16 mouse cellular contexts compared by ENCODE assay signal in the genomic region with DNA sequence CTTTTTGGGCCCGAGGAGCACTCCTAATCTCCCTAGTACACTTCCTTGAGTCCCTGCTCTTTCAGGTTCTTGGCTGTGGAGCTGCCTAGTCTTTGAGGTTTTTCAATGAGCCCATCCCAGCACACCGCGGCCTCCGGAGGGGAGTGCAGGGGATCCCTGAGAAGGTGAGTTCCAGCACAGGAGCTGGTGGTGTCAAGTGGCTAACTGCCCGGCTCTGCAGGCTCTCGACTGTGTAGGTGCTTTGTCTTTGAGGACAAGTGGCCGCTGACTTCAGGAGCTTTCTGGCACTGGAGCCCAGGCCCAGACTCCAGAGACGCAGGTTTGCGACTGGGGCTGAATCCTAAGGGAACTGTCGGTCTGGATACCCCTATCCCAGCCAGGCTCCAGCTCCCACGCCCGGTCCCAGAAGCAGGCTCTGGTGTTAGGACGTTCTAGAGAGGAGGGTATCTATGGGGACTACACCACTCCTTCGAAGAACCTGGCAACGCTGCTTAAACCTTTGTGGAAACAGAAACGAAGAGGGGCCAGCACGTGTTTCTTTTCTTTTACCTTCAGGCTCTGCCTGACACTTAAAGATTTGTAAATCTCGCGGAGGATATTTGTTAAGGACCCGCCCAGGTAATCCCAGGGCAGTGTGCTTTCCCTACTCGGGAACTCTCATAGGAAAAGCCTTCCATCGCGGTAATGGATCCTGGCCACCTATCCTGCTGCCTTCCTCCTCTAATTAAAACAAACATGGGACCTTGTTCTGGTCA. TPM values are rescaled to one million over a fixed set of nuclear protein-coding genes. Genes with fewer than 3 reads are reported as not detected.
A peak's percentile ranks its signal among the peaks of the same experiment; 100 is the strongest.
DNase-seq lines count a peak whose midpoint lies in the region; ATAC-seq and TF ChIP-seq lines count a peak whose summit lies in the region.
"Had no signal": no experiment of that assay in that cellular context is flagged by ENCODE, and none has a peak within 500 bp of the region (broad histone marks: within the 10 kb centered on the region; RNA-seq: fewer than 3 reads in every experiment).

No protein-coding gene starts in this region.

- no peak for ATAC-seq in forebrain, embryonic 11.5 days (replicated peaks; ENCODE audit: low FRiP score)
- no peak for ATAC-seq in forebrain, embryonic 16.5 days
- no peak for ATAC-seq in kidney, postnatal 0 days (replicated peaks; ENCODE audit: low FRiP score, low read depth)
- no peak for ATAC-seq in limb, embryonic 14.5 days (ENCODE audit: low FRiP score, low read depth)
- ATAC-seq in CD4-positive, CD25-positive, alpha-beta regulatory T cell, adult 4 months, result no peak

- no peak for TF ChIP-seq CTCF in kidney, postnatal 0 days (IDR thresholded peaks at IDR 0.05; ENCODE audit: low read depth)

- TF ChIP-seq POLR2A in limb, embryonic 14.5 days (IDR thresholded peaks at IDR 0.05; ENCODE audit: borderline replicate concordance, extremely low read depth, insufficient read depth, insufficient read length), result no peak

- no peak overlapping the region for H3K9ac ChIP-seq in forebrain, embryonic 11.5 days (ENCODE audit: low read length)
- H3K9ac ChIP-seq in forebrain, embryonic 16.5 days (replicated peaks; ENCODE audit: low read depth, low read length), result no peak overlapping the region
- no peak overlapping the region for H3K9ac ChIP-seq in kidney, postnatal 0 days (ENCODE audit: low read depth, low read length)
- H3K9ac ChIP-seq in limb, embryonic 14.5 days (ENCODE audit: low read depth, low read length, severe bottlenecking), result no peak overlapping the region
- H3K9ac ChIP-seq: heart, embryonic 15.5 days had no signal

- peaks cover 60% of the 10 kb centered on the region for H3K27me3 ChIP-seq in forebrain, embryonic 11.5 days (ENCODE audit: control insufficient read depth, insufficient read depth, low read length)
- H3K27me3 ChIP-seq in forebrain, embryonic 16.5 days (replicated peaks; ENCODE audit: control insufficient read depth, insufficient read depth, low read length), result peaks cover 79% of the 10 kb centered on the region
- peaks cover 59% of the 10 kb centered on the region for H3K27me3 ChIP-seq in kidney, postnatal 0 days (ENCODE audit: insufficient read depth, low read length)
- H3K27me3 ChIP-seq in limb, embryonic 14.5 days (ENCODE audit: control insufficient read depth, insufficient read depth, low read length), result peaks cover 76% of the 10 kb centered on the region

- 1% methylated on average over 23 of the region's 23 CpGs for WGBS in forebrain, embryonic 11.5 days
- under 1% methylated on average over 23 of the region's 23 CpGs for WGBS in forebrain, embryonic 16.5 days
- 2% methylated on average over 23 of the region's 23 CpGs for WGBS in kidney, postnatal 0 days
- WGBS in limb, embryonic 14.5 days, result 1% methylated on average over 22 of the region's 23 CpGs

- no peak overlapping the region for H3K27ac ChIP-seq in forebrain, embryonic 11.5 days (ENCODE audit: low read depth, low read length)
- H3K27ac ChIP-seq in forebrain, embryonic 16.5 days (ENCODE audit: low read length), result no peak overlapping the region
- H3K27ac ChIP-seq in kidney, postnatal 0 days, result no peak overlapping the region
- no peak overlapping the region for H3K27ac ChIP-seq in limb, embryonic 14.5 days (replicated peaks; ENCODE audit: low read depth, low read length)
- H3K27ac ChIP-seq: heart, embryonic 15.5 days; left cerebral cortex, adult 2 months had no signal

- no peak for DNase-seq in forebrain, embryonic 11.5 days (ENCODE audit: low spot score)
- DNase-seq in kidney, postnatal 0 days (ENCODE audit: low spot score), result no peak
- no peak for DNase-seq in kidney, adult 9 months
- peak; percentile 34 for DNase-seq in ZHBTc4 (ENCODE audit: low read depth, low spot score)
- DNase-seq in limb, embryonic 14.5 days (ENCODE audit: low spot score), result no peak
- no peak for DNase-seq in cerebellum, postnatal 25 days
- DNase-seq: adrenal gland, postnatal 10 days; B cell, adult 2 months; kidney, postnatal 14 days had no signal

- H3K9me3 ChIP-seq in forebrain, embryonic 11.5 days (ENCODE audit: control insufficient read depth, low read length), result no peaks in the 10 kb centered on the region
- H3K9me3 ChIP-seq in forebrain, embryonic 16.5 days (ENCODE audit: control insufficient read depth, low read length), result no peaks in the 10 kb centered on the region
- H3K9me3 ChIP-seq in kidney, postnatal 0 days (replicated peaks; ENCODE audit: low read length), result no peaks in the 10 kb centered on the region
- H3K9me3 ChIP-seq in limb, embryonic 14.5 days (ENCODE audit: control insufficient read depth, low read length), result no peaks in the 10 kb centered on the region
- H3K9me3 ChIP-seq: heart, embryonic 15.5 days had no signal

- H3K4me1 ChIP-seq in forebrain, embryonic 11.5 days (replicated peaks; ENCODE audit: control insufficient read depth, insufficient read depth, low read length), result peaks cover 5% of the 10 kb centered on the region; the same call in 1 of the 2 replicates
- H3K4me1 ChIP-seq in forebrain, embryonic 16.5 days (replicated peaks; ENCODE audit: control insufficient read depth, insufficient read depth, low read length), result peaks cover 11% of the 10 kb centered on the region
- peaks cover 8% of the 10 kb centered on the region; the same call in 1 of the 2 replicates for H3K4me1 ChIP-seq in kidney, postnatal 0 days (replicated peaks; ENCODE audit: insufficient read depth, low read length)
- peaks cover 9% of the 10 kb centered on the region for H3K4me1 ChIP-seq in limb, embryonic 14.5 days (ENCODE audit: control insufficient read depth, insufficient read depth, low read length)

- no peak overlapping the region for H3K4me2 ChIP-seq in forebrain, embryonic 11.5 days (ENCODE audit: low read depth, low read length, severe bottlenecking)
- no peak overlapping the region for H3K4me2 ChIP-seq in forebrain, embryonic 16.5 days (ENCODE audit: low read length)
- no peak overlapping the region for H3K4me2 ChIP-seq in kidney, postnatal 0 days (ENCODE audit: low read length)
- 0 out of 2 replicates have a peak overlapping the region, but pooled peaks have one; percentile 7 for H3K4me2 ChIP-seq in limb, embryonic 14.5 days (replicated peaks; ENCODE audit: low read depth, low read length, severe bottlenecking)

- 0 out of 2 replicates have a peak overlapping the region, but pooled peaks have one; percentile 7 for H3K4me3 ChIP-seq in forebrain, embryonic 11.5 days (ENCODE audit: low read depth, low read length)
- H3K4me3 ChIP-seq in forebrain, embryonic 16.5 days (replicated peaks; ENCODE audit: low read length), result no peak overlapping the region
- H3K4me3 ChIP-seq in kidney, postnatal 0 days (replicated peaks; ENCODE audit: low read depth, low read length), result 0 out of 2 replicates have a peak overlapping the region, but pooled peaks have one; percentile 0
- peak overlapping the region; percentile 12; the same call in 1 of the 2 replicates for H3K4me3 ChIP-seq in limb, embryonic 14.5 days (replicated peaks; ENCODE audit: low read length)
- H3K4me3 ChIP-seq: left cerebral cortex, adult 2 months had no signal

- H3K36me3 ChIP-seq in forebrain, embryonic 11.5 days (ENCODE audit: control insufficient read depth, insufficient read depth, low read length), result no peaks in the 10 kb centered on the region
- no peaks in the 10 kb centered on the region for H3K36me3 ChIP-seq in forebrain, embryonic 16.5 days (ENCODE audit: control insufficient read depth, insufficient read depth)
- H3K36me3 ChIP-seq in kidney, postnatal 0 days (ENCODE audit: insufficient read depth, low read length), result no peaks in the 10 kb centered on the region
- H3K36me3 ChIP-seq in limb, embryonic 14.5 days (ENCODE audit: control insufficient read depth, insufficient read depth, low read length), result no peaks in the 10 kb centered on the region
- H3K36me3 ChIP-seq: heart, embryonic 15.5 days had no signal

RNA-seq across cellular contexts. Expression of gene Olig3, which starts 5.4 kb away (rescaled TPM):
- 23.8 and 26.8 TPM in 2 replicates for polyA plus RNA-seq in forebrain, embryonic 11.5 days (2014; fragmentation: Nextera tagmentation; extraction: Ambion mirVana)
- 0.87 and 1.6 TPM in 2 replicates for polyA plus RNA-seq in forebrain, embryonic 16.5 days (2015; fragmentation: Nextera tagmentation; extraction: Ambion mirVana)
- polyA plus RNA-seq in kidney, postnatal 0 days (2015; fragmentation: Nextera tagmentation; extraction: Ambion mirVana), result not detected in 2 replicates
- polyA plus RNA-seq in limb, embryonic 14.5 days (2012; rRNA removed), result 0.04 TPM in 1 of 2 replicates, not detected in the other
- polyA plus RNA-seq in limb, embryonic 14.5 days (2014; fragmentation: Nextera tagmentation; extraction: Ambion mirVana), result not detected in 2 replicates
- polyA plus RNA-seq in CD4-positive, CD25-positive, alpha-beta regulatory T cell, adult 4 months (2017; shearing (Covaris generic)), result not detected
- polyA plus RNA-seq: cortical plate, adult 2 months; frontal cortex, adult 2 months; heart, embryonic 15.5 days; liver, embryonic 16.5 days had no signal
